Mouse (Mus musculus) mouse embryonic stem cell (cell line): ENCODE measurements around the gene C2cd3.

Experiments
- in situ Hi-C, 2 experiments: fragments of 300-500 bp; cut with MboI; formaldehyde crosslinking; loops; 1 replicate in 1 of 2; 3 replicates in 1 of 2; pipeline ENCODE4 v1.14.3; 2019 to 2020; ENCODE audit warnings: low sequenced_read_pairs in 2 of 2, low pct_unique_long_range_greater_than_20kb in 1 of 2, mixed read lengths in 1 of 2; ENCODE audit not compliant: unreplicated experiment in 1 of 2

Gene C2cd3

DNA sequence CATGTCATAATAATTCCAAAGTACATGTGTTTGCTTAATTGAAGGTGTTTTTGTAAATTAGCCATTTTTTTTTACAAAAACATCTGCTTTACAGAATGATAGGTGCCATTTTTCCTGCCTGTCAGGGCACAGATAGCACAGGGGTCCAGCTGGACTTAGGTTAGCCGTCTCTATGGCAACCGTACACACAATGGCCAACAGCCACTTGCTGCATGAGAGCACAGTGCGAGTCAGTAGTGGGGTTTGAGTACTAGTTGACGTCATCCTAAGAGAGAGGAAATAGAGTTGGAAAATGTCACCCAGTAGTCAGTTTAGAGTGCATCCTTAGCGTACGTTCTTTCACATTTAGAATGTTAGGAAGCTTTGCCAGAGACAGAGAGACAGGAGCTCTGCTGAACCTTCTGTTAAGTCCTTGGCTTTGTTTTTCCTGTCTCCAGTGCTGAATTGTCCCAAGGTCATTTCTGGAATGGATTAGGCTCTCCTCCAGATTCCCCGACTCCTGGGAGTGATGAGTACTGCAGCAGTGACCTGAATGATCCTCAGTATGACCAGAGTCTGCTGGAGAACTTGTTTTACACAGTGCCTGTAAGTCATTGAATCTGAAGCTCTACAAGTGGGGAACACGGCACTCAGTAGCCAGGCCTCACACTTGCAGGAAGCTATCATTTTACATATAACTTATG is 27.3 kb downstream of the C2cd3 start:
- in situ Hi-C loops: no loop called here

DNA sequence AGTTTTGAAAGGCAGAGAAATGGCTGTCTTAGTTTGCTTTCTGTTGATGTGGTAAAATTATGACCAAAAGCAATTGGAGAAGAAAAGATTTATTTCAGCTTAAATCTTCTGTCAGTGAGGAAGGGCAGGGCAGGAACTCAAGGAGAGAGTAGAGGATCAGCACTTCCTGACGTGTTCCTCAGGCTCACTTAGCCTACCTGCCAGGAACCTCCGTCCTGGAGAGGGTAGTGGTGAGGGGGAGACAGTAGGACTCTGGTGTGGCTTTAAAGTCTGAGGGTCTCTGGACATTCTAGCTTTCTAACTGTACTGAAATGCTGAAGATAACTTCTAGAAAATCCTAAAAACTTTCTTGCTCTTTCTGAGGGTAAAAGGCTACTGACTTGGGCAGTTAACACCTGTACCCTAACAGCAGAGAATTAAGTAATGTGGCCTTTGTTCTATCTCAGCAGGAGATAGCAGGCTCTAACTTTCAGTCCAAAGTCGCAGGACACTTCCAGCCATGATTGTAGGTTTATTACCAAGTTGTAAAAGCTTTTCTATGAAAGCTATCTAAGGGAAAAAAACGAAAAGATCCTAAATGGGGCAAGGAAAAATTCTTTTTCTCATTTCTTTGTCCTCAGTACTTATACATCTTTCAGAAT is 29.0 kb downstream of the C2cd3 start:
- in situ Hi-C loops: no loop called here

DNA sequence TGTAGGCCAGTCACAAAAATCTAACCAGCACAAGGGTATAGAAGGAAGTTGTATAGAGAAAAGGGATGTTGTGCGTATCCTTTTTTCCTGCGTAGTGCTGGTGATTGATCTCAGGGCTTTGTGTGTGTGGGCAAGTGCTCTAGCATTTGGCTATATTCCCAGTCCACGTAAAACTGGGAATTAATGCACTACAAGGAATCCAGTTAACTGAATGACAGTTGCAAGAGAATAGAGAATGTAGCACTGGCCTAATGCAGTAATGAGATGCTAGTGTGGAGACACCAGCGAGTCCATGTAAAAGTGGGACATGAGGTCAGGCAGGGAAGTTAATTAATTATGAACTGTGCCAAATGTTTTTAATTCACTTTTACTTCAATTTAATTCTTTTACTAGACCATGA is 30.7 kb downstream of the C2cd3 start:
- in situ Hi-C loops: no loop called here

DNA sequence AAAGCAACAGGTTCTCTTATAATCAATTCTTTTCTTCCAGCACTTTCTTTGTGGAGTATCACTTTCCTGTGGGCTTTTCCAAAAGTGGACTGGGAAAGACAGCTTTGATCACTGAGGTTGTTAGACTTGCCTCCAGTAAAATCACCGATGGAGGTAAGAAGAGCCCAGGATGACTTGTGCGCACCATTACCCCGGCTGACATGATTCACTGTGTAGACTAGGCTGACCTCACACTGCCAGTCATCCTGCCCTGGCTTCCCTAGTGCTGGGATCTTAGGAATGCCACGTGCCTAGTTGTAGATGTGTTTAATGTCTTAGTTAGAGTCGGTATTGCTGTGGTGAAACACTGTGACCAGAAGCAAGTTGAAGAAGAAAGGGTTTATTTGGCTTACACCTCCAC is 35.6 kb downstream of the C2cd3 start:
- in situ Hi-C loops: no loop called here

DNA sequence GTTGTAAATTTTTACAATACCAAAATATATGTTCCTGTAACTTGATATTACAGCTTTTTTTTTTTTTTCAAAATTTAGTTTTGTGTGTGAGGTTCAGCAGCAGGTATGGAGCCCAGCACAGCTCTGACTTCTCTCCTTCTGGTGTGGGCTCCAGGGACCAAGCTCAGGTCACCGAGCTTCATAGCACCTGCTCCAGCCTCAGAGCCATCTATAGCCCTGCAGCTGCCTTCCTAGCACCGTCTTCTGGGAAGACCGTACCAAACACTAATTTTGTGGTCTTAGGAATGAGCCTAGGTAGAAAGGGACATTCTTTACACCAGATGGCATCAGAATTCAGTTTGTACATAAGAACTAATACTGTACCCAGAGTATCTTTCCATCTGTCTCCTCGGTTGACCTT is 36.7 kb downstream of the C2cd3 start:
- in situ Hi-C loops: no loop called here

DNA sequence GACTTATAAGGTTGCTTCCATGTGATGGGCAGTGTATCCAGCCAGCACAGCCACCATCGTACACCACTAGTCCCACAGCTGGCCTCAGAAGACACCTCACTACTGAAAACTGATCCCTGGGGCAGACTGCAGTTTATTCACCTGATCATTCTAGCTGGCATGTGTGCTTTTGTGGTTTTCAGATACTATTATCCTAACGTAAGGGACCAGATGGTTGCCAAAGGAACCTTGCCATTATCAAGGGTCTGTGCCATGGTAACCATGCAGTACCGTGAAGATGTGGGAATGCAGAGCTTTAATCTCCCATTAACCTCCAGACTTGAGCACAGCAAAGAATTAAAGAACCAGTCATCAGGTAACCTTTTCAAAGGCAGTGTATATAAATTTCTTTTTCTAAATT is 53.8 kb downstream of the C2cd3 start:
- in situ Hi-C loops: no loop called here

DNA sequence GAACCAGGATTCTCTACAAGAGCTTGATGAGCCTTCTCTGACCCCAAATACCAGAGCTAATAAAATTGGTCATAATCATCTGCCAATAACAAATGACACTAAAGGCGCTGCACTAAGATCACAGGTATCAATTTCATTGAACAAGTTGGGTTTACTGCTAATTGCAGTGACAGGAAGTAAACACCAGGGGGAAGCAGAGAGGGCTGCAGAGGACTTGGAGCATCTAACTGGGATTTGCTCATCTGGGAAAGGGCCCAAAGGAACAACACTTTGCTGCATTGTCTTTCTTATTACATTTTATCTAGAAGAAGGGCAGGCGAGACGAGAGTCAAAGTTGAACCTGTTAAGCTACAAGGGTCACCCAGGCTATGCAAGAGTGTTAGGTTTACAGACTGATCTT is 57.1 kb downstream of the C2cd3 start:
- in situ Hi-C loops: no loop called here

DNA sequence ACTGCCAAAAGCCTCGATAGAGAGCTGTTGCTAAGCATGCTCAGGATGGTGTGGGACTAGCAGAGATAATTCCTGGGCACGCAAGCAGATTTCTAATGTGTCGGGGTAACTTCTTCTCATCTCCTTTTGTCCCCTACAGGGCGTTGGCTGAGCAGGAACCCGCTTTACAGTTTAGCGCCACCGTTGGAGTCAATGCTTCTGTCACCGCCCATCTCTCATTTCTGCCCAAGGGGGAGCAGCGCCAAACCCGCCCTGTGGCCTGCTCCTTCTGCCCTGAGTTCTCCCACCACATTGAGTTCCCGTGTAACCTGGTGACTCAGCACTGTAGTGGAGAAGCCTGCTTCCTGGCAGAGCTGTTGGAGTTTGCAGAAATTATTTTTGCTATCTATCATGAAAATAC is 57.9 kb downstream of the C2cd3 start:
- in situ Hi-C loops: no loop called here

DNA sequence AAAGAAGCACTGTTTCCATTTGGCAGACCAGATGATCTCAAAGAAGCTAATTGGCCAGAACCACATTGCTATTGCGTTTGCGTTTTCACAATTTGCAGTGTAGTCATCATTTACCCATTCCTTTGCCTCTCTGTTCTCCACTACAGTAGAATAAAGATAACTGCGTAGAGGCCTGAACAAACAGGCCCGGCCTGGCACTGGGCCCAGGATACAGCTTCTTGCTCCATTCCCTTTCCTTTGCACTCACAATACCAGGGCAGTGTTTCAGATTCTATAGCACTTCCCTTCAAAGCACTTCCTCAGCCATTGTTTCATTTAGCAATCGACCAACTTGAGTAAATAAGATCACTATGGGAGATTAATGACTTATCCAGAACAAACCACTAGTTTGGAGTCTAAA is 59.1 kb downstream of the C2cd3 start:
- in situ Hi-C loops: no loop called here

DNA sequence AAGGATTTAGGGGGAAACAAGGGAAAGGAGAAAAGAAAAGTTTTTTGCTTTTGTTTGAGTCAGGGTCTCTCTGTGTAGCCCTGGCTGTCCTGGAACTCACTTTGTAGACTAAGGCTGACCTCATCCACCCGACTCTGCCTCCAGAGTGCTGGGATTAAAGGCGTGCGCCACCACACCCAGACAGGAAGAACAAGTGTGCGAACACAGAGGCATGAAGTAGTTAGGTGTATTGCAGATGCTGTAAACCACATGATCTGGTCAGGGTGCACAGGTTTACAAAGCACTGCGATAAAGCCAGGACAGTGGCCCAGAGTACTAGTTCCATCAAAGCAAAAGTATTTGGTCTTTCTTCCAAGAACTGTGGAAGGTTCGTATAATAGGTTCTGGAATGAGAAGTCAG is 61.3 kb downstream of the C2cd3 start:
- in situ Hi-C loops: no loop called here

DNA sequence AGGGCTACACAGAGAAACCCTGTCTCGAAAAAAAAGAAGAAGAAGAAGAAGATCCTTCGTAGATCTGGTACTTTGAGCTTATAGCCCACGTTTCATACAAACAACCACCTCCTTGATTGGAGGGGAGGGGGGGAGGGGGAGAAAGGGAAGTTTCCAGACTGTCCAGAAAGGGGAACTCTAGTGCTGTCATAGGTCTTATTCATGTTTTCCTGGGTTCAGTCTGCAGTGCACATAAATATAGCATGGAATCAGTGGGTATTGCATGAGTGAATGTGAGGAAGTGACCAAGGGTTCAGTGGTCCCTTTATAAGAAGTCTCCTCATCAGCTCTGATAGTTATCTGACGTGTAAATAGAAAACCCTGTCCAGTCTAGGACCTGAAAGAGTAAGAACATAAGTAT is 71.7 kb downstream of the C2cd3 start:
- in situ Hi-C loops: no loop called here

DNA sequence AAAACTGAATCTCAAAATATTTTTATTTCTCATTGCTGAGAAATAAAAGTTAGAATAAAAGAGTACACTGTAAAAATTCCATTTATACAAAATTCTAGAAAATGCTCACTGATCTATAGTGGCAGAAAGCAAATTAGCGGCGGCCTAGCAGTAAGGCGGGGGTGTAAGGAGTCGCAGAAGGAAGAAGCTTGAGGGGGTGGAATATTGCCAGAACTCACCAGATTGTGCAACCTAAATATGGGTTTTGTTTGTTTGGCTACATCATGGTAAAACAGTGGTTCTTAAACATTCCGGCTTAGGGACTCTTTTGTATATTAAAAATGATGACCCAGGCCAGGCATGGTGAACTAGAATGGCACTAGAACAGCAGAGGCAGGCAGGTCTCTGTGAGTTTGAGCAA is 74.2 kb downstream of the C2cd3 start:
- in situ Hi-C loops: no loop called here

DNA sequence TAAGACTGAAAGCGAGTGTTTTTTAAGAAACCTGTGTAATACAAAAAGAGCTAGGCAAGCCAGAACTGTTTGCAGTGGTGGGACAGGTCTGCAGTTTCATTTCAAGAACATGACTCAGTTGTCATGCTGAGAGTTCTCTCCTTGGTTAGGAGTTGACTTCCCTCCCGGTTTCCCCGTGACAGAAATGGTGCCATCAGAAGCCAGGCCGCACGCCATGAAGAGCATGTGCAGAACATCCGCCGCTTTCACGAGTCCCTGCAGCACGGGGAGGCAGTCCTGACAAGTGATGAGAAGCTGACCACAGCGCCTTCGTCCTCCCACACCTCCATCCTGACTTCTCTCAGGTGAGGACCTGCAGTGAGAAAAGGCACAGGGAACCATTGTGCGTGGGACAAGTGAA is 76.5 kb downstream of the C2cd3 start:
- in situ Hi-C loops: no loop called here

DNA sequence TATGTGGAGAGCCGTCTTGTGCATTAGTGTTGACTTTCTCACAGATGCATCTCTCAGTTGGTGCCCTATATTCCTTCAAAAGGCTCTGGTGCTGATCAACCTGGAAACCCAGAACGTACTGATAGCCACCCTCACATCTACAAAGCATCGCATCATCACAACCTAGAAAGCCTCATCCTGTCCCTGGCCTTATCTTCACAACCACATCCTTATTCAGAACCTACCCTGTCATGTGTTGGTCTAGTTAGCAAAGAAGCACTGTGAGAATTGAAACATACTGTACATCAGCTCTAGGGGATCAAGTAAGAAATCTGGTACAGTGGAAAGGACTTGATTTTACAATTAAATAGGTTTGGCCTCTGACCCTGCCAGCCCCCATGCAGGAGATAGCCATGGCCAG is 77.0 kb downstream of the C2cd3 start:
- in situ Hi-C loops: no loop called here

DNA sequence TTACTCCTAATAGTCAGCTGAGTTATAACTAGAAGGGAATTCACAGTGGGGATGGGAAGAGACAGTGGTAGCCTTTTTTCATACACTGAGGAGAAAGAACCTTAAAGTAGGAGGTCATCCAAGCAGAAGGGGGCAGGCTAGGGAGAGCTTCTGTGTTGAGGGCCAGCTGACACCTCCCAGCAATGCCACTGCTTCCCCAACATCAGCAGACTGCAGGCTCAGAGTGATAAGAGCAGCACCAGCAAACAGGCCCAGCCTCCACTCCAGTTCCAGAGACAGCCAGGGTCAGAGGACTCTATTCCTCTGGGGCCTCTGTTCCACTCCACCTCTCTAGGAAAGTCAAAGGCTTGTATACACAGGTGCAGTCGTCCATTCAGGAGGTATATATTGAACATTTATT is 86.1 kb downstream of the C2cd3 start:
- in situ Hi-C loops: no loop called here

DNA sequence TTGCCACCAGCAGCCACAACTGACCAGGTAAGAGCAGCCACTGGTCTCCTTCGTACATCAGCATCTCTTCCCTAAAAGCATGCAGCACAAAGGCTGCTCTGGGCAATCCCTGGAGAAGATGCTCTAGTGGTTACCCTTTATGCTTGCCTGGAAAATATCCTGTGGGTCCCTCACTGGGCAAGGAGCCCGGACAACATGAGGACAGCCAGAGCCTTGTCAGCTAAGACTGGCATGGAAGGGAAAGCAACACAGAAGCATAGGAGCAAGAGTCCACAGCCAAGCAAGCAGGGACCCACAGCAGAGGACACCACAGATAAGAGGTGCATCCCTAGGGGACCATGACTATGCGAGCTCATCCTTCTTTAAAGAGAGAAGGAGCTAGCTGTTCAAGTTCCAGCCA is 87.8 kb downstream of the C2cd3 start:
- in situ Hi-C loops: no loop called here

DNA sequence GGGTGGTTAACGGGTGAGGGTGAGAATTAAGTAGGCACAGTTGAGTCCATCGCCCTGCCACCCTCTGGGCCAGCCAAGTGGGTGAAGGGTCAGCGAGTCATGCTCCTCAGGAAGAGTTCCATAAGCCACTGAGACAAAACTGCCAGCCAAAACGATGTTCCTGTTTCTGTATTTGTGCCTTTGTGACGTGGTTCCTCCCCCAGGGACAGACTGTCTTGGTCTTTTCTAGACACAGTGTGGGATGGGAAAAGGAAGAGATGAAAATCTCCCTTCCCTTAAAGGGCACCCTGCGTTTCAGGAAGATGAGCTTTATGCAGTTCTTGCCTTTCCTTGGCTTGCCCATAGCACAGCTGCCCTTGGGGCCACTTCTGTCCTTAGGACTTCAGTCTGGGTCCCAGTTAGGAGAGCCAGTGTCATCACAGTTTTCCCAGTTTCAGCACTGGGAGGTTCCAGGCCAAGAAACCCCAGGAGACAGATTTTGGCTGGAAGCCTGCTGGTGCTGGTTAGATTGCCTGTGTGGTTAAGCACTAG is 89.7 kb downstream of the C2cd3 start:
- in situ Hi-C loops: no loop called here

DNA sequence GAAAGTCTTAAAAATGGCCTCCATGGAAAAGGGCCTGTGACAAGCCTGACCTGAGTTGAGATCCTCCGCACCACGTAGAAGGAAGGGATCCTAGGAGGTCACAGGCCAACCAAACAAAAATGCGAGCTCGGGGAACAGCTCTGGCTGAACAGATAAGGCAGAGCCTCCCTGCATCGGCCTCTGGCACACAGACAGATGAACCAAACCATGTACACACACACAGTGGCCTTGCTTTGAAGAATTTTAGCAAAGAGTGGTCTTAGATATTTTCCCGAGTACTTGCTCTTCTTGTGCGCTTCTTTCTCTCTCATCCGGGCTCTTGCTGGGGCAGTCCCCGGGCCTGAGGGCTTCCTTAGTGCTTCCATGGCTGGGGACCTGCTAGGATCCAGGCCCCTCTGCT is 91.2 kb downstream of the C2cd3 start:
- in situ Hi-C loops: no loop called here

DNA sequence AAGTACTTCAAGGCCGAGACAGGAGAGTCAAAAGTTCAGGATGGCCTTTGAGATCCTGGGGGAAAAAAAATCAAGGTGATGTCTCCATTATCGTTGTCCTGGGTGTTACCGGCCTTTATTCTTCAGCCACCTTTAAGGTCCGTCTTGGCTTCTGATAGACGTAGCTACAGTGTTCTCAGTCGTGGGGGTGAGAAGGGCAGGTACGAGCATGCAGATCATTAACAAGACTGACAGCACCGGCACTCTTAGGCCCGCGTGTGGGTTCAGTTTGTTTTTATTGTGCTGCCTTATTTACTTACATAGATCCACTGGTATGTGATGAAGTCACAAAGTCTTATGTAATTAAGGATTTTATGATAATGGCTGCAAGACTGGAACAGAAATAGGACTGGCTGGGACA is 91.7 kb downstream of the C2cd3 start:
- in situ Hi-C loops: no loop called here

DNA sequence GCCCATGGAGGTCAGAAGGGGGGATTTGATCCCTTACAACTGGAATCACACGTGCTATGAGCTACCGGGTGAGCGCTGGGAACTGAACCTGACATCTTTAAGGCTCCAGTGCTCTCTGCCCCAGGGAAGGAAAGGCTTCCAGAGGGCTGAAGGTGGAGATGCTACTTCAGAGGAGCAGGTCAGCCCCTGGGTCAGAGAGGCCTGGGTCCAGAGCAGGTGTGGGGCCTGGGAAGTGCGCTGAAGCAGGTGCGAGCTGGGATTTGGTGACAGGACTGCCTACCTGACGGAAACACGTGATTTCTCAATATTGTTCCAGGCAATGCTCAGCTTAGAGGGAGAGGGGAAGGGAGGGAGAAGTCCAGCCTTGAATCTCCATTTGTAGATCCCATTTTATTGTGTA is 92.2 kb downstream of the C2cd3 start:
- in situ Hi-C loops: no loop called here
